Mouse (Mus musculus) spleen, adult 2 months (tissue): Measurements from ENCODE around the gene Safb2.

Source experiments
- CTCF ChIP-seq: fragments of 200-500 bp; IDR thresholded peaks from 2 replicates; pipeline ENCODE4 v1.5.1; 2011; ENCODE audit warnings: mild to moderate bottlenecking, inconsistent platforms; ENCODE audit not compliant: insufficient read depth, insufficient read length, insufficient replicate concordance; ENCODE audit errors: extremely low read depth
- POLR2A ChIP-seq: fragments of 200-500 bp; IDR thresholded peaks from 2 replicates; pipeline ENCODE4 v1.6.1; 2011; ENCODE audit warnings: low read depth, low read length, inconsistent platforms

DNA sequence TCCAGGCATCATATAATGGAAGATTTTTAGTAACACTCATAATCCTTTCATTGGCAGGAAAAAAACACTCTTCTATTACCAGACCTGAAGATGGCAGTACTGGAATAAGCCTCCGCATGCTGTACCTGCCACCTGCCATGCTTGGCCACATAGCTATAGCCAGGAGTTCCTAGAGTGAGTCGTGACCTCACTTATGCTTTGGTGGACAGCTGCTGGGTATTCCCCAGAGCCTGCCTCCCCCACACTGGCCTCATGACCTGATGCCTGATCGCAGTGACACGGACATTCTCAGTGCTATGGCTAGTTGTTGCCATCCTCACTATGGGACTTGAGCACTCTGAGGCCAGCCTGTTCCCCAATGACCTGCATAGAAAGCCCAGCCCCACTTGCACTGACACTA lies 14.1 kb downstream of the Safb2 start:
- no peak for TF ChIP-seq CTCF
- TF ChIP-seq POLR2A: no peak
